Mouse (Mus musculus) adrenal gland, adult 8-10 months (tissue): Measurements from ENCODE around the gene Abcb4. TPM values are rescaled to one million over a fixed set of nuclear protein-coding genes. Genes with fewer than 3 reads are reported as not detected.
A peak's percentile ranks its signal among the peaks of the same experiment; 100 is the strongest.
"Not testable (repeated sequence)": the region's sequence is repeated elsewhere in the genome, so short reads cannot be mapped to it uniquely, and the experiment has no call there.

ENCODE experiments used
- DNase-seq: peaks from one replicate; pipeline ENCODE4 v3.0.0; 2022
- total RNA-seq, 4 experiments: library from RNA; stranded (reverse); gene quantifications; 2 replicates each; pipeline ENCODE4 v1.2.4; 2022

The Abcb4 gene
- total RNA-seq, 4 experiments from 2014 or later, result 4.4 to 13.1 (median 7.8) TPM

DNA sequence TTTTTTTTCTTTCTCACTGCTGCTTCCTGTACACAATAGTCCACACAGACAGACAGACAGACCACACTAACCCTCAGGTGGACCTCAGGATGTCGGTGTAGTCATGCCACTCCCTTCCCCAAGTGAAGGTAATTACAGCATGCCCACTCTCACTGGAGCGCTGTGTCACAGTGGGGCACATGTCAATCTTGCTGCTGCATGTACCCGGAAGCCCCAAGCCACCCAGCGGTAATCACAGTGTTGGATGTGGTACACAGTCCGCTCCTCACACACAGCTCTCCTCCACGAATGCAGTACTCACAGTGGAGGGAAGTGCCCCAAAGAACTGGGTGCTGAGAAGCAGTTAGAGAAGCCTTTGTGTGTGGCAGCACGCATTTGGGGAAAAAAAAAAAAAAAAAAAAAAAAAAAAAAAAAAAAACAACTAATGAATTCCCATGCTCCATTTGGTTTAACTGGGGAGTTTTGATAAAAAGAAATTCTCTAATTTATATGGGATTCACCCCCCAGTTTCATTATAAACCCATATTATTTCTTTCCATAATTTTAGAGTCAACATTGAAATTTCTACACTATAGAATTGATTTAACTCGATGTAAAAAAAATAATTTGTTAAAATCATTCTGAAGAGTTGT, 18.2 kb downstream of the Abcb4 start:
- DNase-seq, result no peak

DNA sequence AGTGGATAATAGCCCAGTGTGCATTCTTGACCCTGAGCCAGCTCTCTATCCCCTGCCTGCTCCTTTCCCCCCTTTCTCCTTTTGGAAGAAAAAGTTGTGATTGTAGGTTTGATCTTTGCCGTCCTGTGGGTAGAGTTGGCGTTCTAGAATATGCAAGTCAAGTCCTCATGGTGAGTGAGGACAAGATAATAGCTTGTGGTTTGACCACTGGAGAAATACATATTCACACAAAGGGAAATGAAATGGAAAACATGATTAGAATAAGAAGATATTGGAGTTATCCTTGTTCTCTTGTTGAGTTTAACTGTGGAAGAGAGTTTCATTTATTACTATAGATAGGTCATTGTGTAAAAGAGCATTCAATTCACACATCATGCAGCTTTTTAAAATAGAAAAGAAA, 22.9 kb downstream of the Abcb4 start:
- DNase-seq, result no peak

DNA sequence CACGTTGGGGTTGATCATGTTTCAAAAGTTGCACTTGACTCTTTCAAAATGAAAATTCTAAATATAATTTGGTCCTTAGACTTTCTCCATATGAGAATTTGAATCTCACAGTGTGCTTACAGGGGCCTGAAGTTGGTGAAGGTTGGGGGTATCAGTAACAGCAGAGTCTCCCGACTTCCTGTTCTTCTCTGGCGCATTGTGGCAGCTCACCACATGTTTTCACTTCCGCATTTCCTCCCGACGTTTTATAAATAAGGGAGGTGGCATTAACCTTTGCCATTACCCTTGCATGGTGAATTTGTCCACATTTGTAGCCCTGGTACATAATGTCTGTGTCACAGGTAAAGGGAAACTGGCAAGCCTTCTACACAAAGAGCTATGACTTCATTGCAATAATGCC, 23.6 kb downstream of the Abcb4 start:
- no peak for DNase-seq

DNA sequence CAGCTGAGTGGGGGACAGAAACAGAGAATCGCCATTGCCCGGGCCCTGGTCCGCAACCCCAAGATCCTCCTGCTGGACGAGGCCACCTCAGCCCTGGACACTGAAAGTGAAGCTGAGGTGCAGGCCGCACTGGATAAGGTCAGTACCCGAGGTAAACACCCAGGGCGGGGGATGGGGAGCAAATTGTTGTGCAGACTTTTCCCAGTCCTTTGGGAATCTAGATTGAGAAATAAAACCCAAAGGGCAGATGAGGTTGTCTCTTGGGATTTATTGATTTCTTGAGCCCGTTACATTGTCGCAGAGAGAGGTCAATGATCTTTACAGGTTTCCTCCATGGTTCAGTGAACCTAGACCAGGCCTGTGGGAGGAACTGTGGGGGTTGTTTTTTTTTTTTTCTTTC, 34.9 kb downstream of the Abcb4 start:
- no peak for DNase-seq

DNA sequence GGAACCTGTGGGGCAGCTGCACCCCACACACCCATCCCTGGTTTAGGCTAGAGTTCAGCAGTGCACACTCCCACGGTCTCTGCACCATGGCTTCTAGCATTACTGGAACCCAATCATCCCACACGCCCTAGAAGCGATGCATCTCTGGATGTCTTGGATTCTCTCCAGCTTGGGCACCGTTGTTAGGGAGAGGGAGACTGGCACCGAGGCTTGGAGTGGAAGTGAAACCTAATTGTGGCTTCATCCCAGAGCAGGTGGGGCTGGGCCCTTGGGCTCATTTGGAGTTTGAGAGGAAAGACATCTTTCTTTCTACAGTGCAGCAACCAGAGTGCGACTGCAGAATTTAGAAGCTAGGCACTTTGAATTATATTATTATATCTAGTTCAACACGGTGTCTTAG, 44.4 kb downstream of the Abcb4 start:
- no peak for DNase-seq

DNA sequence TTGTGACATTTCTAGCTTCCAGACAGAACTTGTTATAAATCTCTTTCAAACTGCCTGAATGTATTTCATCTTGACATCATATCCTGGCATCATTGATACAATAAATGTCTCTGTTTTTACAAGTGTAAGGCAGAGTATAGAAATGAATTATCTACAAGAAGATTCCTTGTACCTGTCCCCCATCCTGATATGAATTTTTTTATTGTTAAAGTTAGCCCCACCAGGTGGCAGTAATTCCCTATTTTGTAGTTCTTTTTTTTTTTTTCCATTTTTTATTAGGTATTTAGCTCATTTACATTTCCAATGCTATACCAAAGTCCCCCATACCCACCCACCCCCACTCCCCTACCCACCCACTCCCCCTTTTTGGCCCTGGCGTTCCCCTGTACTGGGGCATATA, 47.7 kb downstream of the Abcb4 start:
- not testable (repeated sequence) for DNase-seq

DNA sequence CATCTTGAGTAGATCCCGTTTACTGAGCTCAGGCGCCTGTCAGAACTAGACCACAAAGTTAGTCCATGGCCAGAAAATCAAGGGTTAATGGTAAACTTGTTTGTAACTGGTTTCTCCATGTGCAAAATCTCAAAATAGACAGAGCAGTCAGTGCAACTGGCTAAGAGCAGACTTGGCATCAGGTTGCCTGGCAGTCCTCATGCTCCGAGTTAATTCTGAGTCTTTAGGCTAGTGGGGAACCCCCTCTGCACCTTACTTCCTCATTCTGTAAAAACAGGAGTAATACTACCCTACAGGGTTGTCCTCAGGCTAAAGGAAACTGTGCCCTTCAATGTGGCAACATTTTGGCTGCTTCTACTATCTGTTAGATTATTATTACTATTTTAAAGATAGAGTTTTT, 50.3 kb downstream of the Abcb4 start:
- DNase-seq, result no peak

DNA sequence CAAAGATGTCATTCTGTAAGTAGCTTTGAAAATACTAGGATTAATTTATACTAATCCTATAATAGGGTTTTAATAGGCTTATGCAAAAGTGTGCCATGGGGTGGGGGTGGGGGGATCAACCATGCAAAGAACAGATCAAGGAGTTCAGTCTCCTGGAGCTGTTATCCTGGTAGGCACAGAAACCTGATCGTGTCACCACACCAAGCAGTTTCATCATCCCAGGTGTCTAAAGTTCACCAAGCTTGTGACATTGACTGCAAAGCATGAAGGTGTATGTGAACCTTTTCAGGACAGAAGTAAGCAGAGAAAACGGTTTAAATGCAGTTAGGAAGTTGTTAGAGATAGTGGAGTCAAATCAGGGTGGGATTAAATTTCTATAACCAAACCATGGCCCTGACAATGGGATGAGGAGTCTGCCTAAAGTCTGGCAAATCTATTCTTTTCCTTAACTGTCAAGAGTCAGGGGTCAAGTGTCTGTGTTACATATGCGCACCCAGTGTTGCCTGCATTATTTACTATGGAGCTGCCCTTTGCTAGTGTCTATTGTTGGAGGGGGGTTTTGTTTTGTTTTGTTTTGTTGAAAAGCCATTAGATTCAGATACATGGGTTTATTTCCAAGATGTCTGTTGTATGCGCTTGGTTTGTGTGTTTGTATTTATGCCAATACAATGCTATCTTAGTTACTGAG, 54.0 kb downstream of the Abcb4 start:
- DNase-seq, result no peak

DNA sequence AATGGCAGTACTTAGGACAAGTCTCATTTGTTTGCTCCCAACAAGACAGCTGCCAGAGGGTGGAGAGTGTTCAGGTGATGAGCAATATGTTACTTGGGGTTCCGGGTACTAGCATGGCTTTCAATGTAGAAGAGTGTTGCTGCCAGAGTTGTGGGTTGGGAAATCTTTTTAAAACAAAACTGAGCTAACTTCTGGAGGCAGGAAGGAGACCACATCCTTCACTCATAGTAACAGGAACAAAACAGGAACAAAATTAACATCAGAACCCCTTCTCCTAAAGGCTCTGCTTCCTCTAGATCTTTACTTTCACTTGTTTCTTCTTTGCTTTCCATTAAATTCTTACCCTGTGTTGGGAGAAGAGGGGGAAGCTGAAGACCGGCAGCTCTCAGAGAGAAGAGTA, 60.1 kb downstream of the Abcb4 start:
- no peak for DNase-seq

DNA sequence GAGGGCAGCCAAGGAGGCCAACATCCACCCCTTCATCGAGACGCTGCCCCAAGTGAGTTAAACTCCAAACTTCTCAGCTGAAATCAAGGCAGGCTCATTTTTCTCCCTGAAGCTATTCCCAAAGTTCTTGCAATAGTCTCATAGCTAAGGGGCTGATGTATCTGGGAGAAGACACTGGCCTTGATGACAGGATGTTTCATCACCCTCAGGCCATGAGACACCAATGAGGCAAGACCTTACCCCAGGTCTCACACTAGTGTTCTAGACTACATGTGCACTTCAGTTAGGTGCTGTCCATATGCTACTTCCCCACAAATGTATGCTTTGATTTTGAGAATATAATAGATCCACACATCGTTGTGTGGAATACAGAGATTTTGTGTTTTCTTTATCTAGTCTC, 62.0 kb downstream of the Abcb4 start:
- DNase-seq, result no peak

DNA sequence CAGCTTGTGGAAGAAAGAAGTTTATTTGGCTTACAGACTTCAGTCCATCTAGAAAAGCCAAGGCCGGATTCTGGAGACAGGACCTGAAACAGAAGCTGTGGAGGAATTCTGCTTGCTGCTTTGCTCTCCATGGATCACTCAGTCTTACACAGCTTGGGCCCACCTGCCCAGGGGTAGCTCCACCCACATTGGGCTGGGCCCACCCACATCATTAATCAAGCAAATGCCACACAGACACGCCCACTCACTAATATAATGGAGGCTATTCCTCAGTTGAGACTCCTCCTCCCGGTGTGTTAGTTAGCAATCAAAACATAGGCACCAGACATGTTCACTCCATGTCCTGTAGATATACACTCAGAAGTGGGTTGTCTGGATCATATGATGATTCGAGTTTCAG, 67.0 kb downstream of the Abcb4 start:
- no peak for DNase-seq

DNA sequence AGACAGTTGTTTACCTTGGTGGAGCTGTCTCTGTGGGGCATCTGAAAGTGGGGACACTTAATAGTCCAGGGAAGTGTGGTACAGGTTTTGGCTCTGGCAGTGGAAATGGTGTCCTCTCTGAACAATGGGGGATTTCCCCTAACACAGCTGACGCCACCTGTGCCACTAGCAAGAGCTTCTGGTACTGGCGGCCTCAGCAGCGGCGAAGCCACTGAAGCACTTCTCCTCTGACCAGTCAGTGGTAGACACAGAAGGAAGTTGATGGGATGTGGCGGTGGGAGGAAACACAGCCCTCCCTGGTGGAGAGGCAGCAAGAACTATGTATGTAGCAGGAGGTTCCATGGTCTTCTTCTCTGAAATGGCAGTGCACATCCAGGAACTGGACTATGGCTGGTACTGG, 71.0 kb downstream of the Abcb4 start:
- DNase-seq, result no peak

DNA sequence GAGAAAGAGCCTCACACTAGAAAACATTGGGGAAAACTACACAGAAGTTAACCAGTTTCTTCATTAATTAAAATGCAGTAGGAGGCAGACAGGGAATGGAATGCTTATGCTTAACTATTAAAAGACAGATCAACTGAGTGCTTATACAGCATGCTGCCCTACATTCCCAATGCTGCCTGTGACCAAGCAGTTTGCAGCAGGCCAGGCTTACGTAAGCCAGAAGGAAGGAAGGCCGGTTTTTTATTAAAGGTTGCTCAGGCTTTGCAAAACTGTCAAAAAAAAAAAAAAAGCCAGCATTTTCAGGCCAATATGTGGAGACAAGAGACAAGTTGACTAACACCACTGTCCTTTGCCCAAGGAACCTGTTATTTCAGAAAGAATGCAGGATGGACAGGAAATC, 77.2 kb downstream of the Abcb4 start:
- DNase-seq, result no peak

DNA sequence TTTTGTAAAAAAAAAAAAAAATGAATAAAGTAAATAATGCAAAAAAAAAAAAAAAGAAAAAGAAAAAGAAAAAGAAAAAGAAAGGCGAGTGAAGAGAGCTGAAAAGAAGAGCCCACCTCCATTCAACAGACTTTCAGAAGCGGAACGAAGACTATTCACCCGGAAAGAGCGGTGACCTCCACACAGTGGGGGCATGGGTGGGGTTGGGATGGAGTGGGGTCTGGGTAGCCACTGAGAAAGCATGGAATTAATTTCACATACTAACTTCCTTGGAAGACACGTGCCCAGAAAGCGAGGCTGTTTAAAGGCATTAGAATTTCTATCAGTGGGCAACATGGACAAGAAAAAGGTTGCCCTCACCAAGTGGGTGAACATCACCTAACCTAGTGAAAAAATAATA, 78.8 kb downstream of the Abcb4 start:
- no peak for DNase-seq

DNA sequence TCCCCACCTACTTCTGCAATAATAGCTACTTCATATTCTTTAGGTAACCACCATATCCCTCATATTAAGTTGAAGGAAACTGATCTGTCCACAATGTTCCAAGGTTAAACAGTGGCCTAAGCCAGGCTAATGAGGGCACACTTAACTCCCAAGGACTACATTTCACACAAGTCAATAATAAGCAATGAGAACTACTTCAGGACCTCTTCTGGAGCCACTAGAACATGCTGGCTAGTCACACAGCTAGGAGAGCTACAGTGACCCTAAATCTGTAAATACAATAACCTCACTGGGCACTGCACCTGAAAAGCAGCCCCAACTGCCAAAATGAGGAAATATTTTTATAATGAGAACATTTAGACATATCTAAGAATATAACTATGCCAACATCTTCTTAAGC, 81.2 kb downstream of the Abcb4 start:
- no peak for DNase-seq

DNA sequence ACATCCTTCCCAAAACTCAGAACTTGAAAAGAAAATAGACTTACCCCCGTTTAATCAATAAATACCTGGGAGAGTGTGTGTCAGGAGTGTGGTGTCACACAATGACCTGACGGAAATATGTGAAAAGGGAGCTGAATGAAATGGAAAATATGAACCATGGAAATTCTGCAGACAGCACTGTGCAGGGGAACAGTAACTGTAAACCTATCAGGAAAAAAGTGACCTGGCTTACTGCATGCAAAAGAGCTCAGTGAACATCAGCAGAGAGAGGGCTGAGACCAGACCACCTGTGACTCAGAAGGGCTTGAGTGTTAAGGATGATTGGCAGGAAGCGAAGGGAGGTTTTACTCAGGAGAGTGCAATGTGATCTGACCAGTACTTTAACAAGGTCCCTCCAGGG, 92.0 kb downstream of the Abcb4 start:
- DNase-seq, result no peak

DNA sequence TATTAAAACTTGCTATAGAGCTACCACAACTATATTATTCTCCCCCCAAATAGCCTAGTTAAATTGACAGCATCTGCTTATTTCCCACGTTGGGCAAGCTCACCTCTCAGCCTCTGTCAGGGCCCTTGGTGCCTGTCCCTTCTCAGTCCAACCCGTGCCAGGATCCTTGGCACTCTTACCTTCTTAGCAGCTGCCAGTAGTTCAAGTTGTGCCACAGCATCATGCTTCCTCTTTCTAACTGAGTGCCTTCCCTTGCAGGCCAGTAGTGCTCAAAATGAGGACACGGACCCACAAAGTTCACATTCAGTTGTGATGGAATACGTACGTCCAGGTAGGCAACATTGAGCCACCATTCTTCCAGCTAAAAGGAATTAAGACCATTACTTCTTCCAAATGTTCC, 94.4 kb downstream of the Abcb4 start:
- DNase-seq, result no peak

DNA sequence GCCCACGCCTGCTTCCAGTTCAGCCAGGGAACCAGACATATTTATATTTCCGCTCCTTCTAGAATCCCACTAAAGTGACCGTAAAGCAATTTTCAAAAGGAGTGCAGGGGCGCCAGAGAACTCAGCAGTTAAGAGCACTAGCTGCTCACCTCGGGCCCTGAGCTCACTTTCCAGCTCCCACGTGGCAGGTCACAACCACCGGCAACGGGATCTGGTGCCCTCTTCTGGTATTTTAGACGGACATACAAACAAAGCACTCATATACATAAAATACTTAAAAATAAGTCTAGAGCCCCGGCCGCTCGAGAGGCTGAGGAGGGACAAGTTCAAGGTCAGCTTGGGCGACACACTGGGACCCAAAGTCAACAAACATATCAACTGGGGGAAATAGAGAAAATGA, 97.0 kb downstream of the Abcb4 start:
- no peak for DNase-seq

DNA sequence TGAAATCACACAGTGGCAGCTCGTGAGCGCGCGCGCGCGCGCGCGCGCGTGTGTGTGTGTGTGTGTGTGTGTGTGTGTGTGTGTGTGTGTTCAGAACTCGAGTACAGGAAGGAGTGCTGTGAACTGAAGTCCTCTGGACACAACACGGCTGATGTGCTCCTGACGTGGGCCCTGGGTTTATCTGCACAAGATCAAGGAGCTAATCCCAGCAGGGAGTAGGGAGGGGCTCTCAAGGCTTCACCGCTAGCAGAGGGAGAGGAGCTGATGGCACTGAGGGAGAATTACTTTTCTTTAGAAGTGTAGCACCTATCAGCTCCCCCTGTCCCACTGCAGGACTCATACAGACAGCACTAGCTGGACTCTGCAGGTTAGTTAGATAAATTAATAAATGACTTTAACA, 98.1 kb downstream of the Abcb4 start:
- no peak for DNase-seq

DNA sequence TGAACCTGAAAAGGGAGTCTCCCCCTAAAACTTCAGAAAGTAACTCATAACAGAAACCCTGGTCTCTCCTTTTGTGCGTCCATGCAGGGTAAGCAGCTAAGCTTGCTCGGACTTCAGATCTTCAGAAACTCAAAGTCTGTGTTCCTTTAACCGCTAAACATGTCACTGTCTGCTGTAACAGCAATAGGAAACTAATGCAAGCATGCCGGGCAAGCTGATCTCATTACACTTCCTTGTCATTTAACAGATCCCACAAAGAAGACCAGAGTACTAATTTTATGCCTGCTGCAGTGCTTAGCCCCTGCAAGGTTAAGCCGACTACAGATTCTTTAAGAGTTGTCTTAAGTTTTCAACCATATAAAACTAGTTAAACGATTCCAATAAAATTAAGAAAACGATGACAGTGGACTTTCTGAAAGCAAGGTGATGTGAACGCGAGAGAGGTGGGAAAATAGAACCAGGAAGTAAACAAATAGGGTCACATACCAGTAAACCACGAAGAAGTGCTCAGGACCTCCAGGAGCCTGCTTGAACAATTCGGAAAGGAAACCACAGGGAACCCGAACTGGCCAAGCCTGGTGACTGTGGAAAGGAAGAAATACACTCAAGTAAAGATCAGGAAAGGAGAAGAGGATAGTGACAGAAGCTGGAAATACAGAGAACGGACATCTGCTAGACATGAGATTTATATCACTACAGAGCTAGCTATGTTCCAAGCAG, 102.6 kb downstream of the Abcb4 start:
- DNase-seq, result no peak

DNA sequence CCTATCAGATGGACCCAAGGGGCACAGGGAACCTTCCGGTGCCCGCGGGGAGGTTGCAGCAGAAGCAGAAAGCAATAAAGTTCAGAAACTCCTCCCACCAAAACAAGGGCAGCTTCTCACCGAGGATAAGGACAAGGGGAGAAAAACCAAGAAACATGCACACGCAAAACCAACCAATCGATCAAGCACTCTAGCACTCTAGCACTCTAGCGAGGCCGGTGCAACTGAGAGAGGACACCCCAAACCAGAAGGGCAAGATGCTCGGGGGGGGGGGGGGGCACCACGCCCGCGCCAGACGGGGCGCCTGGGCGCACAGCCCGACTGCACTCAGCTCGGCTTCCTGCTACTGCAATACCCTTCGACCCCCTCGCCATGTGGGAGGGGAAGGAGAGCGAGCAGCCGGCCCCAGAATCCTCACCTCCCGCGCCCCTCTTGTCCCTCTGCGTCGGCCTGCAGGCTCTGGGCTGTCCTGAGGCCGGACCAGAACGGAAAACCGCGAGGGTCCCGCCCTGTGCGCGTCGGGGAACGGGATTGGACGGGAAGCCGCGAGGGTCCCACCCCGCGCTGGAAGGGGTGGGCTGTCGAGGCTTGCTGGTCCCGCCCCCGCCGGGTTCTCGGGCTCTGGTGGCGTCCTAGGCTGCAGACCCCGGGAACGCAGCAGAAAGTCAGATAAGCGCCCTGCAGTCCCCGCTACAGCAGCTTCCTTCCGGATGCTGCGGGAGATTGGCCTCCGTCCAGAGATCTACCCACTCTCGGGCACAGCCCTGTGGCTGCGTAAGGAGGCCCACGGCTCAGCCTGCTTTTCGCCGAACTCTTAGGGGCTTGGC, 103.4 kb downstream of the Abcb4 start, which contains the start of gene Crot:
Gene Crot (minus strand): TSS at position 639 of the 827 bp plus-strand sequence.
- DNase-seq, result peak; percentile 91

DNA sequence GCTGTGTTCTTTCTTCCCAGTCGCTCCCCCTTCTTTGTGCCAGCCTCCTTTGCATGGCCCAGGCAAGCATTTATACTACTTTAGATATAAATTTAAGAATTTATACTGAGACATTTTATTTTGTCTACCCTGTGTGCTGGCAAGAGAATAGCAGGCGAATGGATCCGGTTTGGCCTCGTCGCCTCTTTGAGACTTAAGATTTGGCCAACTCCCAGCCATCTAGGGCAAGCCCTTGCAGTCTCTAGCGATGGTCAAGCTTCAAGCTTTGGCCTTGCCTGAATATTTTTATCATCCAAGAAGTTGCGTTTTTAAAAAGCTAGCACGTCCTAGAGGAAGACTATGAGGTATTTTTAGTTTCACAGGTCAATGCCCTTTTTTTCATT, 104.0 kb downstream of the Abcb4 start:
- DNase-seq, result no peak

DNA sequence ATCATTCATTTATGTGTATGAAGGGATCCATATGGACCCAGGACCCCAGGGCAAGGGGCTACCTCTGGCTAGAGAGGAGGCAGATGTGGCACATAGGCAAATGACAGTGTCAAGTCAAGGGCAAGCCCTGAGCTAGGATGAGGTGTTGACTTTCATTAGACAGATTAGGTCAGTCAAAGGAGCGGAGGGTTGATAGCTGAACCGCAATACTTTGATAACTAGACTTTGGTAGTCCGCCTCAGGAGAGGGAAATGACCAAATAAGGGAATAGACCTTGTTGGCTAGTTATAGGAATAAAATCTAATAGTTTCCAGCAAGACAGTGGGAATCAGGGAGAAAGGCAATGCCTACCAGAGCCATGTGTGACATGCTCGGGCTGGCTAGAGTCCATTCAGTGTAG, 105.6 kb downstream of the Abcb4 start:
- no peak for DNase-seq
